Comparison of ENCODE assay signal across 8 mouse cellular contexts in genomic region chr5:25498821-25499422, GRCm38 (mm10). TPM values are rescaled to one million over a fixed set of nuclear protein-coding genes. Genes with fewer than 3 reads are reported as not detected.
DNase-seq lines count a peak whose midpoint lies in the region; ATAC-seq and TF ChIP-seq lines count a peak whose summit lies in the region.

No protein-coding gene starts in this region.

- peak; percentile 27; the same call in 1 of the 2 replicates for TF ChIP-seq POLR2A in cortical plate, adult 2 months (IDR thresholded peaks at IDR 0.05; ENCODE audit: extremely low read depth, insufficient read depth, low read length)
- TF ChIP-seq POLR2A in heart, adult 2 months (IDR thresholded peaks at IDR 0.05; ENCODE audit: insufficient read depth, low read depth, low read length): peak; percentile 50

- peaks cover 5% of the 10 kb centered on the region for H3K36me3 ChIP-seq in heart, adult 2 months (ENCODE audit: control insufficient read depth, insufficient read depth, low read length)
- no peaks in the 10 kb centered on the region for H3K36me3 ChIP-seq in kidney, embryonic 15.5 days
- no peaks in the 10 kb centered on the region for H3K36me3 ChIP-seq in lung, embryonic 16.5 days (ENCODE audit: control insufficient read depth, insufficient read depth, low read length)

- no peaks in the 10 kb centered on the region for H3K27me3 ChIP-seq in heart, adult 2 months (ENCODE audit: control insufficient read depth, insufficient read depth, low read length)
- H3K27me3 ChIP-seq in kidney, embryonic 15.5 days: no peaks in the 10 kb centered on the region
- no peaks in the 10 kb centered on the region for H3K27me3 ChIP-seq in lung, embryonic 16.5 days (ENCODE audit: control insufficient read depth, insufficient read depth, low read depth, low read length)

- ATAC-seq in kidney, embryonic 15.5 days (replicated peaks; ENCODE audit: low FRiP score): peak; percentile 89
- peak; percentile 89 for ATAC-seq in lung, embryonic 16.5 days (ENCODE audit: low read depth)

- 0 out of 2 replicates have a peak, but pooled peaks cover 2% of the 10 kb centered on the region for H3K9me3 ChIP-seq in kidney, embryonic 15.5 days (replicated peaks)
- H3K9me3 ChIP-seq in lung, embryonic 16.5 days (ENCODE audit: control insufficient read depth, low read length): no peaks in the 10 kb centered on the region

- intact Hi-C loops in heart, adult 2 months (cut with DNase I): loop anchor here (1.0 to 5.0 kb wide), 4 partner anchors 30 to 208 kb away; partner anchors contain the start of gene Xrcc2

- peak overlapping the region; percentile 83 for H3K9ac ChIP-seq in heart, adult 2 months (ENCODE audit: low read depth, low read length)
- H3K9ac ChIP-seq in kidney, embryonic 15.5 days: peak overlapping the region; percentile 83
- peak overlapping the region; percentile 88 for H3K9ac ChIP-seq in lung, embryonic 16.5 days (ENCODE audit: low read length)

- H3K4me2 ChIP-seq in kidney, embryonic 15.5 days: peak overlapping the region; percentile 70
- H3K4me2 ChIP-seq in lung, embryonic 16.5 days (ENCODE audit: low read depth, low read length): peak overlapping the region; percentile 70

- no peak for TF ChIP-seq CTCF in cortical plate, adult 2 months (IDR thresholded peaks at IDR 0.05; ENCODE audit: extremely low read depth, insufficient read depth, low read length)
- no peak for TF ChIP-seq CTCF in heart, adult 2 months (IDR thresholded peaks at IDR 0.05)

- peaks cover 3% of the 10 kb centered on the region; the same call in 1 of the 2 replicates for H3K4me1 ChIP-seq in cortical plate, adult 2 months (ENCODE audit: control insufficient read depth, insufficient read depth, low read length)
- peaks cover 2% of the 10 kb centered on the region for H3K4me1 ChIP-seq in heart, adult 2 months (ENCODE audit: control insufficient read depth, insufficient read depth, low read length)
- peaks cover 18% of the 10 kb centered on the region for H3K4me1 ChIP-seq in kidney, embryonic 15.5 days
- H3K4me1 ChIP-seq in lung, embryonic 16.5 days (replicated peaks; ENCODE audit: control insufficient read depth, insufficient read depth, low read length): peaks cover 11% of the 10 kb centered on the region

- H3K79me2 ChIP-seq in heart, adult 2 months (replicated peaks; ENCODE audit: control insufficient read depth, insufficient read depth, low read length): peaks cover 4% of the 10 kb centered on the region; the same call in 1 of the 2 replicates

- 3% methylated on average over 66 of the region's 87 CpGs for WGBS in heart, adult 2 months
- WGBS in kidney, embryonic 15.5 days: under 1% methylated on average over 49 of the region's 87 CpGs
- WGBS in lung, embryonic 16.5 days: 1% methylated on average over 26 of the region's 87 CpGs

- 0 out of 2 replicates have a peak, but pooled peaks have one; percentile 23 for TF ChIP-seq EP300 in heart, adult 2 months (IDR thresholded peaks at IDR 0.05; ENCODE audit: insufficient read depth, low read depth, low read length)

- peak overlapping the region; percentile 85 for H3K4me3 ChIP-seq in cortical plate, adult 2 months (ENCODE audit: insufficient read depth, low read length)
- peak overlapping the region; percentile 72 for H3K4me3 ChIP-seq in heart, adult 2 months
- H3K4me3 ChIP-seq in kidney, embryonic 15.5 days (replicated peaks): peak overlapping the region; percentile 71
- H3K4me3 ChIP-seq in lung, embryonic 16.5 days (ENCODE audit: low read length): peak overlapping the region; percentile 81

- peak; percentile 80 for DNase-seq in right cerebral cortex, adult 18-20 months
- DNase-seq in right cerebral cortex, adult 2 months (ENCODE audit: low spot score in 2 of 2): no peak
- peak; percentile 87 to 88 for DNase-seq in heart, adult 2 months
- peak; percentile 87 for DNase-seq in retina, embryonic 14.5 days (ENCODE audit: low spot score)
- peak; percentile 58 to 72 for DNase-seq in urinary bladder, postnatal 36 days (ENCODE audit: low spot score in 2 of 2)

- H3K27ac ChIP-seq in cortical plate, adult 2 months (ENCODE audit: insufficient read depth, low read length): peak overlapping the region; percentile 99
- H3K27ac ChIP-seq in heart, adult 2 months: peak overlapping the region; percentile 99
- peak overlapping the region; percentile 99 for H3K27ac ChIP-seq in kidney, embryonic 15.5 days
- peak overlapping the region; percentile 100 for H3K27ac ChIP-seq in lung, embryonic 16.5 days (ENCODE audit: low read length)

RNA-seq across cellular contexts. Expression of gene Kmt2c, which starts 0.3 kb away (rescaled TPM):
- 37.7 and 38.3 TPM in 2 replicates for polyA plus RNA-seq in cortical plate, adult 2 months (2012; rRNA removed)
- 10 to 100 TPM; 43.0 to 44.0 TPM for total RNA-seq in heart, adult 2 months (2021)
- polyA plus RNA-seq in heart, adult 2 months (2012; rRNA removed): 11.6 and 18.0 TPM in 2 replicates
- polyA plus RNA-seq in kidney, embryonic 15.5 days (2015; fragmentation: Nextera tagmentation; extraction: Ambion mirVana): 12.7 and 12.9 TPM in 2 replicates
- polyA plus RNA-seq in lung, embryonic 16.5 days (2015; fragmentation: Nextera tagmentation; extraction: Ambion mirVana): 10.2 and 10.4 TPM in 2 replicates

RNA-seq across cellular contexts. Expression of gene Cct8l1, which starts 16.9 kb away (rescaled TPM):
- 0.08 and 0.21 TPM in 2 replicates for polyA plus RNA-seq in cortical plate, adult 2 months (2012; rRNA removed)
- under 1 TPM in 1 of 2 experiments, not detected in 1; 0.18 TPM for total RNA-seq in heart, adult 2 months (2021)
- polyA plus RNA-seq in heart, adult 2 months (2012; rRNA removed): 0.06 and 0.18 TPM in 2 replicates
- polyA plus RNA-seq in kidney, embryonic 15.5 days (2015; fragmentation: Nextera tagmentation; extraction: Ambion mirVana): 0.10 TPM in 1 of 2 replicates, not detected in the other
- not detected in 2 replicates for polyA plus RNA-seq in lung, embryonic 16.5 days (2015; fragmentation: Nextera tagmentation; extraction: Ambion mirVana)

Comparison
In these comparisons a context has a peak if more than half of its experiments do, and no peak if none do; other contexts are left out.
1. DNase-seq: peak in right cerebral cortex, adult 18-20 months (single experiment), heart, adult 2 months (2 of 2), retina, embryonic 14.5 days (single experiment) and urinary bladder, postnatal 36 days (2 of 2); none in right cerebral cortex, adult 2 months (0 of 2).
2. Peak in every context shown above with its lines, with median percentiles within 50 percentile points of each other: H3K27ac ChIP-seq, H3K4me3 ChIP-seq and H3K9ac ChIP-seq.